Mouse (Mus musculus) forebrain, postnatal 0 days (tissue): ENCODE measurements at regions not wholly inside any gene's neighbourhood (a gene's known extent, or its start where the extent isn't known, plus 50 kb on each side); places are given as distances from the start of the nearest gene placed in this dataset.

Experiments used
- ATAC-seq: fragments of 200-750 bp; cut with Nextera tagmentation; 2 replicates; pipeline ENCODE4 v1.8.0; 2017; ENCODE audit warnings: mild to moderate bottlenecking, moderate library complexity
- DNase-seq: peaks from one replicate; pipeline ENCODE4 v3.0.0-alpha.2; 2015
- H3K27ac ChIP-seq: fragments of 300-500 bp; sonication (generic); 2 replicates; pipeline ENCODE4 v1.5.1; 2014; ENCODE audit warnings: low read depth, mild to moderate bottlenecking, antibody characterized with exemption, low read length, moderate library complexity, mixed read lengths
- H3K27me3 ChIP-seq: fragments of 300-500 bp; sonication (generic); 2 replicates; pipeline ENCODE4 v1.6.1; 2014; ENCODE audit warnings: mild to moderate bottlenecking, low read length, mixed read lengths; ENCODE audit not compliant: insufficient read depth
- H3K36me3 ChIP-seq: fragments of 300-500 bp; sonication (generic); 2 replicates; pipeline ENCODE4 v1.6.1; 2014; ENCODE audit warnings: mild to moderate bottlenecking, moderate library complexity; ENCODE audit not compliant: insufficient read depth
- H3K4me1 ChIP-seq: fragments of 300-500 bp; sonication (generic); 2 replicates; pipeline ENCODE4 v1.6.1; 2014; ENCODE audit warnings: antibody characterized with exemption; ENCODE audit not compliant: insufficient read depth
- H3K4me2 ChIP-seq: fragments of 300-500 bp; sonication (generic); 2 replicates; pipeline ENCODE4 v1.6.1; 2014; ENCODE audit warnings: low read depth, mild to moderate bottlenecking, moderate library complexity
- H3K4me3 ChIP-seq: fragments of 300-500 bp; sonication (generic); 2 replicates; pipeline ENCODE4 v1.5.1; 2014; ENCODE audit warnings: low read depth, low read length, mixed read lengths
- H3K9ac ChIP-seq: fragments of 300-500 bp; sonication (generic); 2 replicates; pipeline ENCODE4 v1.6.1; 2014; ENCODE audit warnings: mild to moderate bottlenecking
- H3K9me3 ChIP-seq: fragments of 300-500 bp; sonication (generic); 2 replicates; pipeline ENCODE4 v1.6.1; 2016; ENCODE audit warnings: low read length
- CTCF ChIP-seq: sonication (generic); IDR thresholded peaks from 2 replicates; pipeline ENCODE4 v1.5.1; 2016; ENCODE audit warnings: antibody characterized with exemption, control low read depth, low read depth
- WGBS: fragments of 180-500 bp; shearing (Covaris S2); extraction: QIAGEN DNeasy Blood & Tissue Kit; methylation state at CpG from one replicate; pipeline ENCODE4 v1.1.7; 2014; 5-methylcytosine and 5-hydroxymethylcytosine counted together

DNA sequence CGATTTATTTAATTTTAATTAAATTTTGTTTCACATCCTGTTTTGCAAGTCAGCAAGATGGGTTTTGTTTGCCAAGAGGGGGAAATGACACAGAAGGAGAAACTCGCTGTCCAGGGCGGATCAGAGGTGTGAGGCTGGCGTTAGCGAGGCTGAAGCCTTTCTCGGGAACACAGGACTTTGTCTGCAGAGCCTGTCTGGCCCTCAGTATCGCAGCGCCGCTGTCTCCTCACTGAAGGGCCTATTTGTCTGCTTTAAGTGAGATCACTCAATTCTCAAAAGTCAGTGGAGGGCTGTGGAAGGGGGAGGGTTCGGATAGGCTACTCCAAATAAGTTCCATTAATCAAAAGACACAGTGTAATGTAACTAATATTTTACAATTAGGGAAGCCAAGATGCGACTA is 430.8 kb downstream of the Zfp536 start:
- TF ChIP-seq CTCF = no peak
- WGBS = 18% methylated on average over 11 of the region's 11 CpGs
- peak overlapping the region; percentile 54 for H3K9ac ChIP-seq
- 0 out of 2 replicates have a peak overlapping the region, but pooled peaks have one; percentile 40 for H3K27ac ChIP-seq
- H3K27me3 ChIP-seq = no peaks in the 10 kb centered on the region
- no peaks in the 10 kb centered on the region for H3K36me3 ChIP-seq
- H3K9me3 ChIP-seq = no peaks in the 10 kb centered on the region
- peak overlapping the region; percentile 33 for H3K4me3 ChIP-seq
- no peak; the same call in 1 of the 2 replicates for ATAC-seq
- peak overlapping the region; percentile 81 for H3K4me2 ChIP-seq
- H3K4me1 ChIP-seq = peaks cover 11% of the 10 kb centered on the region
- DNase-seq = no peak

- H3K27ac ChIP-seq = peak overlapping the region; percentile 40; the same call in 1 of the 2 replicates
- H3K4me3 ChIP-seq = peak overlapping the region; percentile 33
- TF ChIP-seq CTCF = peak; percentile 52
- peaks cover 9% of the 10 kb centered on the region for H3K4me1 ChIP-seq
- no peaks in the 10 kb centered on the region for H3K9me3 ChIP-seq
- H3K4me2 ChIP-seq = peak overlapping the region; percentile 81
- H3K27me3 ChIP-seq = no peaks in the 10 kb centered on the region
- 9% methylated on average over 23 of the region's 23 CpGs for WGBS
- ATAC-seq (peak; percentile 30; the same call in 1 of the 2 replicates), DNase-seq (peak; percentile 47)
- H3K36me3 ChIP-seq = no peaks in the 10 kb centered on the region
- peak overlapping the region; percentile 54 for H3K9ac ChIP-seq
Measured at GRCm38 (mm10) chr7:37343021-37343593, 430.3 kb downstream of the Zfp536 start.

- DNase-seq = no peak
- H3K4me3 ChIP-seq = no peak overlapping the region; the same call in 1 of the 2 replicates
- H3K36me3 ChIP-seq = no peaks in the 10 kb centered on the region
- no peak; the same call in 1 of the 2 replicates for ATAC-seq
- no peaks in the 10 kb centered on the region for H3K27me3 ChIP-seq
- TF ChIP-seq CTCF = no peak
- H3K4me1 ChIP-seq = peaks cover 7% of the 10 kb centered on the region; the same call in 1 of the 2 replicates
- H3K27ac ChIP-seq = no peak overlapping the region
- H3K9ac ChIP-seq = no peak overlapping the region
- H3K9me3 ChIP-seq = no peaks in the 10 kb centered on the region
- H3K4me2 ChIP-seq = peak overlapping the region; percentile 81
- 14% methylated on average over 18 of the region's 18 CpGs for WGBS
Measured at GRCm38 (mm10) chr7:37343691-37344233, 429.7 kb downstream of the Zfp536 start.

DNA sequence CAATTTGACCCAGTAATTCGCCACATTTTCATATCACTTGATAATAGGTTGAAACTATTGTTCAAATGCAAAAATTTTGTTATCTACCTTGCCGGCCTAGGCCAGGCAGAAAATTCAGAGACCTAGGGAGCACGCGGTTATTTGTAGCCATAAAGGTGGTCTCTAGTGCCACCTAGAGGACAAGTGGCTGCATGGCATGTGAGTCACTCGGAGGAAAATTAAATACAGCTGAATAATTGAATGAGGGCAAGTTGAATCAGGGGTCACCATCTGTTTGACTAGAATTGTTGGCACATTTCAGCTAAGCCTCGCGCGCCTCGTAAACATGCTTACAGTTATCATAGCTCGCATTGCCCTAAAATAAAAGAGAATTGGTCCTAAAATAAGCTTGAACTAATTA is 427.4 kb downstream of the Zfp536 start:
- no peak overlapping the region for H3K9ac ChIP-seq
- H3K27ac ChIP-seq = no peak overlapping the region
- no peak overlapping the region for H3K4me2 ChIP-seq
- TF ChIP-seq CTCF = peak; percentile 96
- 2% methylated on average over 10 of the region's 10 CpGs for WGBS
- H3K4me1 ChIP-seq = peaks cover 7% of the 10 kb centered on the region; the same call in 1 of the 2 replicates
- ATAC-seq (peak; percentile 68; the same call in 1 of the 2 replicates), DNase-seq (peak; percentile 93)
- no peak overlapping the region for H3K4me3 ChIP-seq
- no peaks in the 10 kb centered on the region for H3K36me3 ChIP-seq
- H3K27me3 ChIP-seq = no peaks in the 10 kb centered on the region
- H3K9me3 ChIP-seq = no peaks in the 10 kb centered on the region

DNA sequence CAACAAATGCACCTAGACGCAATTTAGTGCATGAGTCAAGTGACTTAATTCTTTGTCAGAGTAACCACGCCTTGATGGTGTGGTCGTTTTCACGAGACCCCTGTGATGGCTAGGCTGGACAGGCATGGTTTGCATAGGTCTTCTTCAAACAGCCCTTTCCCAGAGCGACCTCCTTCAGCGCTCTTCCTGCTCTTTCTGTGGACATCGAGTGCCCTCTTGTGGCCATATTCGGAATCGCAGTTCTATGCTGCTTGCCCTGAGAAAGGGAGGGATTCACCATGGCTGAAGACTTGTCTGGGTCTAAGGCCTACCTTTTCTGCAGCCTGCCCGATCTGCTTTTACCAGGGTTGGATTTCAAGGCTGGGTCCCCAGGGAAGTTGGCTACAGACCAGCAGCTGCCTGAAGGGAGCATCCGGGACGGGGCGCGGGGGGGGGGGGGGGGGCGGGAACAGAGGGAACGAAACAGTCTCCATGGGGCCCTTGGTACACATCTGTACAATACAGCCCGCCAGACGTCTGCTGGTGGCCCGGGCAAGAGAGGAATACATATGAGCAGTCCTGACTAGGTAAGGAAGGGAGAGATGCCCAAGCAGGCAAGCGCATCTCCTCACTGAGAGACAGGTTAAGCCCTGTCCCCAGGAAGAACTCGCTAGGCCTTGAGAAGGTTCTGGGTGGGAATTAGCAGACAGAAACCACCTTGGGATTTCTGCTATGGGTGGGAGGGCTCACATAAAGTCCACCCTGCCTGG is 415.6 kb downstream of the Zfp536 start:
- 0 out of 2 replicates have a peak, but pooled peaks cover 2% of the 10 kb centered on the region for H3K4me1 ChIP-seq
- DNase-seq = peak; percentile 96
- ATAC-seq = peak; percentile 75
- H3K36me3 ChIP-seq = no peaks in the 10 kb centered on the region
- H3K27ac ChIP-seq = no peak overlapping the region
- H3K27me3 ChIP-seq = peaks cover 4% of the 10 kb centered on the region; the same call in 1 of the 2 replicates
- no peaks in the 10 kb centered on the region for H3K9me3 ChIP-seq
- H3K9ac ChIP-seq = no peak overlapping the region
- peak overlapping the region; percentile 29 for H3K4me2 ChIP-seq
- H3K4me3 ChIP-seq = no peak overlapping the region
- TF ChIP-seq CTCF = peak; percentile 99
- WGBS = 18% methylated on average over 20 of the region's 21 CpGs

- Histone ChIP-seq H3K27ac (no peak overlapping the region), H3K4me1 (0 out of 2 replicates have a peak, but pooled peaks cover 5% of the 10 kb centered on the region), H3K36me3 (no peaks in the 10 kb centered on the region), H3K4me3 (no peak overlapping the region), H3K9ac (no peak overlapping the region), H3K9me3 (no peaks in the 10 kb centered on the region), H3K27me3 (peaks cover 4% of the 10 kb centered on the region; the same call in 1 of the 2 replicates), H3K4me2 (no peak overlapping the region)
- ATAC-seq (no peak), DNase-seq (no peak)
- 61% methylated on average over 4 of the region's 4 CpGs for WGBS
- peak; percentile 38 for TF ChIP-seq CTCF
Measured at GRCm38 (mm10) chr7:37358492-37358891, 414.9 kb downstream of the Zfp536 start.
